Mouse (Mus musculus): ENCODE measurements at regions not wholly inside any gene's neighbourhood (a gene's known extent, or its start where the extent isn't known, plus 50 kb on each side); places are given as distances from the start of the nearest gene placed in this dataset.

GRCm38 (mm10) chr4:9080821-9081493 lies 842.1 kb upstream of the Car8 start:
- no peaks in the 10 kb centered on the region for H3K36me3 ChIP-seq (ENCODE audit: inconsistent target)
- H3K79me2 ChIP-seq (ENCODE audit: inconsistent target), result no peaks in the 10 kb centered on the region
- 68% methylated on average over 15 of the region's 15 CpGs for WGBS (ENCODE audit: missing documents)
- H3K4me3 ChIP-seq (ENCODE audit: inconsistent target), result no peak overlapping the region
- H3K27ac ChIP-seq, result no peak overlapping the region

GRCm38 (mm10) chr4:9079828-9080245 lies 841.0 kb upstream of the Car8 start:
- 89% methylated on average over 4 of the region's 4 CpGs for WGBS (ENCODE audit: missing documents)
- no peaks in the 10 kb centered on the region for H3K79me2 ChIP-seq (ENCODE audit: inconsistent target)

GRCm38 (mm10) chr4:9074447-9074846 lies 835.6 kb upstream of the Car8 start:
- 13% methylated on average over 2 of the region's 2 CpGs for WGBS (ENCODE audit: missing documents)
- H3K79me2 ChIP-seq (ENCODE audit: inconsistent target), result no peaks in the 10 kb centered on the region
- H3K27ac ChIP-seq, result no peak overlapping the region
- H3K4me3 ChIP-seq (ENCODE audit: inconsistent target), result no peak overlapping the region
- H3K36me3 ChIP-seq (ENCODE audit: inconsistent target), result no peaks in the 10 kb centered on the region

More at GRCm38 (mm10) chr4:9079828-9080245, 841.0 kb upstream of the Car8 start:
- Histone ChIP-seq H3K27ac (no peak overlapping the region), H3K36me3 (ENCODE audit: inconsistent target) (no peaks in the 10 kb centered on the region), H3K4me3 (ENCODE audit: inconsistent target) (no peak overlapping the region)

- H3K79me2 ChIP-seq (ENCODE audit: inconsistent target), result no peaks in the 10 kb centered on the region
- no peaks in the 10 kb centered on the region for H3K36me3 ChIP-seq (ENCODE audit: inconsistent target)
- WGBS (ENCODE audit: missing documents), result 87% methylated on average over 8 of the region's 8 CpGs
- no peak overlapping the region for H3K4me3 ChIP-seq (ENCODE audit: inconsistent target)
- H3K27ac ChIP-seq, result no peak overlapping the region
Observed at GRCm38 (mm10) chr4:9073736-9074428, 835.0 kb upstream of the Car8 start.

- 83% methylated on average over 5 of the region's 5 CpGs for WGBS (ENCODE audit: missing documents)
- Histone ChIP-seq H3K4me3 (ENCODE audit: inconsistent target) (no peak overlapping the region), H3K36me3 (ENCODE audit: inconsistent target) (no peaks in the 10 kb centered on the region), H3K79me2 (ENCODE audit: inconsistent target) (no peaks in the 10 kb centered on the region), H3K27ac (no peak overlapping the region)
Observed at GRCm38 (mm10) chr4:9072321-9072720, 833.5 kb upstream of the Car8 start.

GRCm38 (mm10) chr4:9067874-9068273 lies 829.0 kb upstream of the Car8 start:
- no peak overlapping the region for H3K27ac ChIP-seq
- H3K36me3 ChIP-seq (ENCODE audit: inconsistent target), result no peaks in the 10 kb centered on the region
- H3K79me2 ChIP-seq (ENCODE audit: inconsistent target), result no peaks in the 10 kb centered on the region
- no peak overlapping the region for H3K4me3 ChIP-seq (ENCODE audit: inconsistent target)
- WGBS (ENCODE audit: missing documents), result 40% methylated on average over 2 of the region's 2 CpGs

- H3K79me2 ChIP-seq (ENCODE audit: inconsistent target), result no peaks in the 10 kb centered on the region
- H3K4me3 ChIP-seq (ENCODE audit: inconsistent target), result no peak overlapping the region
- H3K36me3 ChIP-seq (ENCODE audit: inconsistent target), result no peaks in the 10 kb centered on the region
- WGBS (ENCODE audit: missing documents), result 31% methylated on average over 10 of the region's 10 CpGs
- H3K27ac ChIP-seq, result no peak overlapping the region
Observed at GRCm38 (mm10) chr4:9065981-9066815, 827.4 kb upstream of the Car8 start.

- WGBS (ENCODE audit: missing documents), result 73% methylated on average over 3 of the region's 3 CpGs
- Histone ChIP-seq H3K36me3 (ENCODE audit: inconsistent target) (no peaks in the 10 kb centered on the region), H3K79me2 (ENCODE audit: inconsistent target) (no peaks in the 10 kb centered on the region), H3K27ac (no peak overlapping the region), H3K4me3 (ENCODE audit: inconsistent target) (no peak overlapping the region)
Observed at GRCm38 (mm10) chr4:9061941-9062340, 823.1 kb upstream of the Car8 start.

GRCm38 (mm10) chr4:9060221-9060620 lies 821.4 kb upstream of the Car8 start:
- WGBS (ENCODE audit: missing documents), result 80% methylated on average over 5 of the region's 5 CpGs
- H3K4me3 ChIP-seq (ENCODE audit: inconsistent target), result no peak overlapping the region
- no peak overlapping the region for H3K27ac ChIP-seq
- no peaks in the 10 kb centered on the region for H3K79me2 ChIP-seq (ENCODE audit: inconsistent target)
- H3K36me3 ChIP-seq (ENCODE audit: inconsistent target), result no peaks in the 10 kb centered on the region

GRCm38 (mm10) chr4:9057676-9058075 lies 818.8 kb upstream of the Car8 start:
- Histone ChIP-seq H3K27ac (no peak overlapping the region), H3K36me3 (ENCODE audit: inconsistent target) (no peaks in the 10 kb centered on the region)
- WGBS (ENCODE audit: missing documents), result 88% methylated on average over 4 of the region's 4 CpGs

GRCm38 (mm10) chr4:9057113-9057512 lies 818.3 kb upstream of the Car8 start:
- Histone ChIP-seq H3K4me3 (ENCODE audit: inconsistent target) (no peak overlapping the region), H3K36me3 (ENCODE audit: inconsistent target) (no peaks in the 10 kb centered on the region), H3K79me2 (ENCODE audit: inconsistent target) (no peaks in the 10 kb centered on the region), H3K27ac (no peak overlapping the region)
- WGBS (ENCODE audit: missing documents), result 98% methylated on average over 7 of the region's 7 CpGs

More at GRCm38 (mm10) chr4:9057676-9058075, 818.8 kb upstream of the Car8 start:
- Histone ChIP-seq H3K4me3 (ENCODE audit: inconsistent target) (no peak overlapping the region), H3K79me2 (ENCODE audit: inconsistent target) (no peaks in the 10 kb centered on the region)

GRCm38 (mm10) chr4:9055876-9056275 lies 817.0 kb upstream of the Car8 start:
- 87% methylated on average over 4 of the region's 4 CpGs for WGBS (ENCODE audit: missing documents)
- Histone ChIP-seq H3K4me3 (ENCODE audit: inconsistent target) (no peak overlapping the region), H3K79me2 (ENCODE audit: inconsistent target) (no peaks in the 10 kb centered on the region), H3K27ac (no peak overlapping the region), H3K36me3 (ENCODE audit: inconsistent target) (no peaks in the 10 kb centered on the region)

- 88% methylated on average over 9 of the region's 9 CpGs for WGBS (ENCODE audit: missing documents)
- Histone ChIP-seq H3K79me2 (ENCODE audit: inconsistent target) (no peaks in the 10 kb centered on the region), H3K36me3 (ENCODE audit: inconsistent target) (no peaks in the 10 kb centered on the region)
Observed at GRCm38 (mm10) chr4:9055266-9055820, 816.5 kb upstream of the Car8 start.

GRCm38 (mm10) chr4:9048817-9049216 lies 810.0 kb upstream of the Car8 start:
- no peak overlapping the region for H3K4me3 ChIP-seq (ENCODE audit: inconsistent target)
- H3K79me2 ChIP-seq (ENCODE audit: inconsistent target), result no peaks in the 10 kb centered on the region
- no peak overlapping the region for H3K27ac ChIP-seq
- 87% methylated on average over 1 of the region's 1 CpGs for WGBS (ENCODE audit: missing documents)
- H3K36me3 ChIP-seq (ENCODE audit: inconsistent target), result no peaks in the 10 kb centered on the region

More at GRCm38 (mm10) chr4:9055266-9055820, 816.5 kb upstream of the Car8 start:
- H3K4me3 ChIP-seq (ENCODE audit: inconsistent target), result no peak overlapping the region
- no peak overlapping the region for H3K27ac ChIP-seq

Measured in macrophage (primary cell).